Mouse (Mus musculus): Measurements from ENCODE around the gene Cacna1a.

- no peak for TF ChIP-seq CTCF (IDR thresholded peaks at IDR 0.05; ENCODE audit: borderline replicate concordance, extremely low read depth, insufficient read depth, insufficient read length)
- TF ChIP-seq POLR2A (IDR thresholded peaks at IDR 0.05; ENCODE audit: borderline replicate concordance, extremely low read depth, insufficient read depth, insufficient read length, poor library complexity, severe bottlenecking), result no peak
Observed at GRCm38 (mm10) chr8:84370972-84371371, 17.3 kb upstream of the Cacna1a start.
